Mouse (Mus musculus): ENCODE data around the gene Ugt1a1. TPM values are rescaled to one million over a fixed set of nuclear protein-coding genes. Genes with fewer than 3 reads are reported as not detected.
"Not testable (repeated sequence)": the region's sequence is repeated elsewhere in the genome, so short reads cannot be mapped to it uniquely, and the experiment has no call there.

Ugt1a1 gene
- 0.42 TPM in 1 of 2 replicates, not detected in the other for total RNA-seq (2014; rRNA removed)
- polyA plus RNA-seq (2015; fragmentation: Nextera tagmentation; extraction: Ambion mirVana) = 0.09 TPM in 1 of 2 replicates, not detected in the other

- Histone ChIP-seq H3K4me3 (ENCODE audit: low read length) (no peak within 1 kb of the TSS), H3K27ac (no peak within 1 kb of the TSS), H3K9me3 (ENCODE audit: low read length) (peaks cover 52% of the 10 kb centered on the region), H3K36me3 (ENCODE audit: insufficient read depth, low read length) (no peaks in the 10 kb centered on the region), H3K27me3 (ENCODE audit: insufficient read depth, low read length) (no peaks in the 10 kb centered on the region), H3K9ac (replicated peaks; ENCODE audit: low read length) (no peak within 1 kb of the TSS), H3K4me1 (ENCODE audit: insufficient read depth, low read length) (no peaks in the 10 kb centered on the region), H3K4me2 (ENCODE audit: low read depth, low read length) (no peak within 1 kb of the TSS)
- 0 out of 2 replicates have a peak, but pooled peaks have one; percentile 13 for ATAC-seq
- no peak for TF ChIP-seq CTCF (IDR thresholded peaks at IDR 0.05; ENCODE audit: low read depth)
- 69% methylated on average over 8 of the region's 8 CpGs for WGBS
- DNase-seq (ENCODE audit: low spot score) = peak; percentile 18
Observed at GRCm38 (mm10) chr1:88211812-88212211, at the start of gene Ugt1a1. Gene Ugt1a1, plus strand, starts transcription at chr1:88211959.

DNA sequence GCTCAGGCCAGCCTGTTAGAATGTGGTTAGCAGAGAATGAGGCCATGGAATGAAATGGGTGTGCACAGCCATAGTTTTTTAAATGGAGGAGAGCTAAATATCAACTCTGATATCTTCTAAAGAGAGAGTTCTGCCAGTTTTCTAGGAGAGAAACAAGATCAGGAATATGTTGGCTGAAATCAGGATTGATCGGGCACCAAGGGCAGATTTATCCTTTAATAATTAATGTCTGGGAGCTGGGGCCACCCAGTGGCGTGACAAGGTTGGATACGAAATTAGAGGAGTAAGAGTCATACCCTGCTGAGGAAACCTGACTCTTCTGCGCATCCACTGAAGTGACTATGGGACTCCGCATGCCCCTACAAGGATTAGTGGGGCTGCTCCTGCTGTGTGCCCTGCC lies 46.0 kb upstream of the Ugt1a1 start, which contains the start of gene Ugt1a5:
Gene Ugt1a5 (plus strand): TSS at position 302 of the 400 bp plus-strand sequence.
- no peaks in the 10 kb centered on the region for H3K4me1 ChIP-seq (ENCODE audit: insufficient read depth, low read length)
- no peak within 1 kb of the TSS for H3K4me2 ChIP-seq (ENCODE audit: low read depth, low read length)
- no peak within 1 kb of the TSS for H3K27ac ChIP-seq
- no peak within 1 kb of the TSS for H3K4me3 ChIP-seq (ENCODE audit: low read length)
- DNase-seq (ENCODE audit: low spot score) (no peak), ATAC-seq (no peak)
- no peaks in the 10 kb centered on the region for H3K9me3 ChIP-seq (ENCODE audit: low read length)
- 79% methylated on average over 5 of the region's 5 CpGs for WGBS
- no peak within 1 kb of the TSS for H3K9ac ChIP-seq (replicated peaks; ENCODE audit: low read length)
- H3K36me3 ChIP-seq (ENCODE audit: insufficient read depth, low read length) = no peaks in the 10 kb centered on the region
- TF ChIP-seq CTCF (IDR thresholded peaks at IDR 0.05; ENCODE audit: low read depth) = no peak
- H3K27me3 ChIP-seq (ENCODE audit: insufficient read depth, low read length) = no peaks in the 10 kb centered on the region

DNA sequence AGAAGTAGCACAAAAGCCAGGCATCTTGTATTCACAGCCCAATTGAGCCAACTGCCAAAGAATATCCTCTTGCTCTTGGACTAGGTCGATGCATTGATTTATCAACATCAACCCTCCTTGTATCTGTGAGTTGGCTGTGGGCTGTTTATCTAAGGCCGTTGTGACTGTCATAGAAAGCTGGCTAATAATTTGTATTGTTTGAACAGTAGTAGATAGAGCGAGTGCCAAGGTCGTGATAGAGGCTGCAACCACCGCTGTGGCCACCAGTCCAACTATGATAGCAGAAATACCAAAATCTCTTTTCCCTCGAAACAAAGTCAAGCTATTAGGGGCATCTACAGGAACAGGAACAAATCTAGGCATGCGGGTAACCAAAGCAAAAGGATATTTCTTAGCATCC lies 39.6 kb upstream of the Ugt1a1 start:
- not testable (repeated sequence) for H3K9me3 ChIP-seq (ENCODE audit: low read length); H3K9ac ChIP-seq (replicated peaks; ENCODE audit: low read length); H3K4me2 ChIP-seq (ENCODE audit: low read depth, low read length); H3K27me3 ChIP-seq (ENCODE audit: insufficient read depth, low read length); H3K4me3 ChIP-seq (ENCODE audit: low read length); ATAC-seq; H3K36me3 ChIP-seq (ENCODE audit: insufficient read depth, low read length); H3K27ac ChIP-seq; H3K4me1 ChIP-seq (ENCODE audit: insufficient read depth, low read length); DNase-seq (ENCODE audit: low spot score)
- WGBS = 93% methylated on average over 5 of the region's 7 CpGs

GRCm38 (mm10) chr1:88179657-88180056 lies 32.1 kb upstream of the Ugt1a1 start:
- ATAC-seq (no peak), DNase-seq (ENCODE audit: low spot score) (no peak)
- peaks cover 6% of the 10 kb centered on the region; the same call in 1 of the 2 replicates for H3K9me3 ChIP-seq (ENCODE audit: low read length)
- H3K27ac ChIP-seq = no peak overlapping the region
- no peak for TF ChIP-seq CTCF (IDR thresholded peaks at IDR 0.05; ENCODE audit: low read depth)
- no peaks in the 10 kb centered on the region for H3K27me3 ChIP-seq (ENCODE audit: insufficient read depth, low read length)
- no peak overlapping the region for H3K9ac ChIP-seq (replicated peaks; ENCODE audit: low read length)
- WGBS = 96% methylated on average over 1 of the region's 1 CpGs
- H3K4me2 ChIP-seq (ENCODE audit: low read depth, low read length) = no peak overlapping the region
- no peaks in the 10 kb centered on the region for H3K36me3 ChIP-seq (ENCODE audit: insufficient read depth, low read length)
- no peak overlapping the region for H3K4me3 ChIP-seq (ENCODE audit: low read length)
- H3K4me1 ChIP-seq (ENCODE audit: insufficient read depth, low read length) = no peaks in the 10 kb centered on the region

- WGBS = 88% methylated on average over 5 of the region's 5 CpGs
- H3K36me3 ChIP-seq (ENCODE audit: insufficient read depth, low read length) = no peaks in the 10 kb centered on the region
- no peak for TF ChIP-seq CTCF (IDR thresholded peaks at IDR 0.05; ENCODE audit: low read depth)
Observed at GRCm38 (mm10) chr1:88186325-88186935, 25.3 kb upstream of the Ugt1a1 start.

GRCm38 (mm10) chr1:88192136-88192535 lies 19.6 kb upstream of the Ugt1a1 start:
- WGBS = 62% methylated on average over 3 of the region's 3 CpGs
- DNase-seq (ENCODE audit: low spot score) (no peak), ATAC-seq (no peak)
- H3K27ac ChIP-seq = no peak overlapping the region
- no peak overlapping the region for H3K9ac ChIP-seq (replicated peaks; ENCODE audit: low read length)
- no peaks in the 10 kb centered on the region for H3K9me3 ChIP-seq (ENCODE audit: low read length)
- no peaks in the 10 kb centered on the region for H3K4me1 ChIP-seq (ENCODE audit: insufficient read depth, low read length)
- H3K36me3 ChIP-seq (ENCODE audit: insufficient read depth, low read length) = no peaks in the 10 kb centered on the region
- H3K4me2 ChIP-seq (ENCODE audit: low read depth, low read length) = no peak overlapping the region
- H3K4me3 ChIP-seq (ENCODE audit: low read length) = no peak overlapping the region
- TF ChIP-seq CTCF (IDR thresholded peaks at IDR 0.05; ENCODE audit: low read depth) = no peak
- H3K27me3 ChIP-seq (ENCODE audit: insufficient read depth, low read length) = no peaks in the 10 kb centered on the region

More at GRCm38 (mm10) chr1:88186325-88186935, 25.3 kb upstream of the Ugt1a1 start:
- H3K27ac ChIP-seq = no peak overlapping the region
- no peaks in the 10 kb centered on the region for H3K27me3 ChIP-seq (ENCODE audit: insufficient read depth, low read length)
- DNase-seq (ENCODE audit: low spot score) = no peak
- ATAC-seq = no peak
- no peak overlapping the region for H3K4me2 ChIP-seq (ENCODE audit: low read depth, low read length)
- H3K4me1 ChIP-seq (ENCODE audit: insufficient read depth, low read length) = no peaks in the 10 kb centered on the region
- no peak overlapping the region for H3K9ac ChIP-seq (replicated peaks; ENCODE audit: low read length)
- no peak overlapping the region for H3K4me3 ChIP-seq (ENCODE audit: low read length)
- no peaks in the 10 kb centered on the region for H3K9me3 ChIP-seq (ENCODE audit: low read length)

- 86% methylated on average over 1 of the region's 1 CpGs for WGBS
- DNase-seq (ENCODE audit: low spot score) = no peak
- Histone ChIP-seq H3K4me1 (ENCODE audit: insufficient read depth, low read length) (no peaks in the 10 kb centered on the region), H3K9me3 (ENCODE audit: low read length) (no peaks in the 10 kb centered on the region), H3K27ac (no peak overlapping the region), H3K9ac (replicated peaks; ENCODE audit: low read length) (no peak overlapping the region), H3K4me2 (ENCODE audit: low read depth, low read length) (no peak overlapping the region), H3K36me3 (ENCODE audit: insufficient read depth, low read length) (no peaks in the 10 kb centered on the region), H3K4me3 (ENCODE audit: low read length) (no peak overlapping the region), H3K27me3 (ENCODE audit: insufficient read depth, low read length) (no peaks in the 10 kb centered on the region)
- ATAC-seq = no peak
- TF ChIP-seq CTCF (IDR thresholded peaks at IDR 0.05; ENCODE audit: low read depth) = no peak
Observed at GRCm38 (mm10) chr1:88195687-88196086, 16.1 kb upstream of the Ugt1a1 start.

Measured in hindbrain, postnatal 0 days (tissue).